Mouse (Mus musculus) forebrain, postnatal 0 days (tissue): ENCODE data around the gene Try5. TPM values are rescaled to one million over a fixed set of nuclear protein-coding genes. Genes with fewer than 3 reads are reported as not detected.
"Not testable (repeated sequence)": the region's sequence is repeated elsewhere in the genome, so short reads cannot be mapped to it uniquely, and the experiment has no call there.

ENCODE experiments used
- ATAC-seq: fragments of 200-750 bp; cut with Nextera tagmentation; 2 replicates; pipeline ENCODE4 v1.8.0; 2017; ENCODE audit warnings: mild to moderate bottlenecking, moderate library complexity
- DNase-seq: peaks from one replicate; pipeline ENCODE4 v3.0.0-alpha.2; 2015
- H3K27ac ChIP-seq: fragments of 300-500 bp; sonication (generic); 2 replicates; pipeline ENCODE4 v1.5.1; 2014; ENCODE audit warnings: low read depth, mild to moderate bottlenecking, antibody characterized with exemption, low read length, moderate library complexity, mixed read lengths
- H3K27me3 ChIP-seq: fragments of 300-500 bp; sonication (generic); 2 replicates; pipeline ENCODE4 v1.6.1; 2014; ENCODE audit warnings: mild to moderate bottlenecking, low read length, mixed read lengths; ENCODE audit not compliant: insufficient read depth
- H3K36me3 ChIP-seq: fragments of 300-500 bp; sonication (generic); 2 replicates; pipeline ENCODE4 v1.6.1; 2014; ENCODE audit warnings: mild to moderate bottlenecking, moderate library complexity; ENCODE audit not compliant: insufficient read depth
- H3K4me1 ChIP-seq: fragments of 300-500 bp; sonication (generic); 2 replicates; pipeline ENCODE4 v1.6.1; 2014; ENCODE audit warnings: antibody characterized with exemption; ENCODE audit not compliant: insufficient read depth
- H3K4me2 ChIP-seq: fragments of 300-500 bp; sonication (generic); 2 replicates; pipeline ENCODE4 v1.6.1; 2014; ENCODE audit warnings: low read depth, mild to moderate bottlenecking, moderate library complexity
- H3K4me3 ChIP-seq: fragments of 300-500 bp; sonication (generic); 2 replicates; pipeline ENCODE4 v1.5.1; 2014; ENCODE audit warnings: low read depth, low read length, mixed read lengths
- H3K9ac ChIP-seq: fragments of 300-500 bp; sonication (generic); 2 replicates; pipeline ENCODE4 v1.6.1; 2014; ENCODE audit warnings: mild to moderate bottlenecking
- H3K9me3 ChIP-seq: fragments of 300-500 bp; sonication (generic); 2 replicates; pipeline ENCODE4 v1.6.1; 2016; ENCODE audit warnings: low read length
- CTCF ChIP-seq: sonication (generic); IDR thresholded peaks from 2 replicates; pipeline ENCODE4 v1.5.1; 2016; ENCODE audit warnings: antibody characterized with exemption, control low read depth, low read depth
- WGBS: fragments of 180-500 bp; shearing (Covaris S2); extraction: QIAGEN DNeasy Blood & Tissue Kit; methylation state at CpG from one replicate; pipeline ENCODE4 v1.1.7; 2014; 5-methylcytosine and 5-hydroxymethylcytosine counted together
- polyA plus RNA-seq: library from polyadenylated mRNA; unstranded; fragments of >200 nt; fragmentation: Nextera tagmentation; extraction: Ambion mirVana; gene quantifications from 2 replicates; pipeline ENCODE4 v1.2.1, GENCODE M21; 2015
- total RNA-seq: library from RNA; depleted of rRNA; stranded (reverse); fragments of >200 nt; gene quantifications from 2 replicates; pipeline ENCODE4 v1.2.3, GENCODE M21; 2014; rRNA removed

Try5 gene
- 1.7 TPM in 1 of 2 replicates, not detected in the other for total RNA-seq
- 0.53 and 0.55 TPM in 2 replicates for polyA plus RNA-seq

GRCm38 (mm10) chr6:41316741-41317140, at the start of gene Try5:
TSS of gene Try5 (minus strand) at chr6:41316841.
- H3K36me3 ChIP-seq, H3K27ac ChIP-seq, H3K27me3 ChIP-seq, H3K9ac ChIP-seq, H3K4me3 ChIP-seq, ATAC-seq, H3K9me3 ChIP-seq, DNase-seq, H3K4me1 ChIP-seq, H3K4me2 ChIP-seq: not testable (repeated sequence)
- 78% methylated on average over 3 of the region's 3 CpGs for whole genome bisulfite sequencing

- H3K36me3 ChIP-seq = no peaks in the 10 kb centered on the region
- no peak within 1 kb of the TSS for H3K4me3 ChIP-seq
- H3K9me3 ChIP-seq = no peaks in the 10 kb centered on the region
- no peak within 1 kb of the TSS for H3K4me2 ChIP-seq
- H3K27ac ChIP-seq = no peak within 1 kb of the TSS
- DNase-seq (no peak), ATAC-seq (no peak)
- 84% methylated on average over 2 of the region's 2 CpGs for WGBS
- H3K4me1 ChIP-seq = no peaks in the 10 kb centered on the region
- H3K27me3 ChIP-seq = no peaks in the 10 kb centered on the region
- H3K9ac ChIP-seq = no peak within 1 kb of the TSS
- TF ChIP-seq CTCF = no peak
Observed at GRCm38 (mm10) chr6:41353932-41354331, 37.3 kb upstream of the Try5 start, which contains the start of gene Try10. TSS of gene Try10 (plus strand) at chr6:41354105.

- no peak within 1 kb of the TSS for H3K4me3 ChIP-seq
- no peak within 1 kb of the TSS for H3K4me2 ChIP-seq
- no peaks in the 10 kb centered on the region for H3K36me3 ChIP-seq
- H3K27me3 ChIP-seq = no peaks in the 10 kb centered on the region
- H3K9ac ChIP-seq = no peak within 1 kb of the TSS
- no peaks in the 10 kb centered on the region for H3K9me3 ChIP-seq
- no peak within 1 kb of the TSS for H3K27ac ChIP-seq
- TF ChIP-seq CTCF = no peak
- 79% methylated on average over 1 of the region's 1 CpGs for WGBS
- ATAC-seq (no peak), DNase-seq (no peak)
- no peaks in the 10 kb centered on the region for H3K4me1 ChIP-seq
Observed at GRCm38 (mm10) chr6:41301969-41302368, 14.7 kb downstream of the Try5 start, which contains the start of gene Try4. TSS of gene Try4 (plus strand) at chr6:41302269.

GRCm38 (mm10) chr6:41298255-41298654, 18.4 kb downstream of the Try5 start:
- Histone ChIP-seq H3K9ac (no peak overlapping the region), H3K36me3 (no peaks in the 10 kb centered on the region), H3K4me1 (no peaks in the 10 kb centered on the region), H3K27me3 (no peaks in the 10 kb centered on the region), H3K4me3 (no peak overlapping the region), H3K27ac (no peak overlapping the region), H3K9me3 (no peaks in the 10 kb centered on the region), H3K4me2 (no peak overlapping the region)
- 9% methylated on average over 1 of the region's 1 CpGs for WGBS
- DNase-seq (no peak), ATAC-seq (no peak)
- TF ChIP-seq CTCF = no peak

GRCm38 (mm10) chr6:41266140-41266539, 50.5 kb downstream of the Try5 start:
- ATAC-seq (peak; percentile 23; the same call in 1 of the 2 replicates), DNase-seq (no peak)
- 71% methylated on average over 6 of the region's 6 CpGs for WGBS
- H3K27me3 ChIP-seq = no peaks in the 10 kb centered on the region
- TF ChIP-seq CTCF = no peak
- no peak overlapping the region for H3K4me2 ChIP-seq
- H3K9ac ChIP-seq = no peak overlapping the region
- H3K27ac ChIP-seq = no peak overlapping the region
- no peaks in the 10 kb centered on the region for H3K9me3 ChIP-seq
- H3K4me1 ChIP-seq = no peaks in the 10 kb centered on the region
- no peaks in the 10 kb centered on the region for H3K36me3 ChIP-seq
- H3K4me3 ChIP-seq = no peak overlapping the region

- Histone ChIP-seq H3K9ac (no peak overlapping the region), H3K9me3 (no peaks in the 10 kb centered on the region), H3K27me3 (no peaks in the 10 kb centered on the region), H3K4me3 (no peak overlapping the region), H3K36me3 (no peaks in the 10 kb centered on the region), H3K4me2 (no peak overlapping the region), H3K27ac (no peak overlapping the region), H3K4me1 (no peaks in the 10 kb centered on the region)
- 28% methylated on average over 3 of the region's 3 CpGs for WGBS
- peak; percentile 34 for DNase-seq
- peak; percentile 67 for TF ChIP-seq CTCF
- ATAC-seq = no peak
Observed at GRCm38 (mm10) chr6:41262796-41263195, 53.8 kb downstream of the Try5 start.

Other genes with a start within 250 kb of the Try5 start
- not detected in 2 replicates for gene Try4, start 14.6 kb downstream of the Try5 start, total RNA-seq
- gene Try4, start 14.6 kb downstream of the Try5 start, polyA plus RNA-seq = not detected in 2 replicates
- not detected in 2 replicates for gene Try10, start 37.3 kb upstream of the Try5 start, total RNA-seq
- gene Try10, start 37.3 kb upstream of the Try5 start, polyA plus RNA-seq = not detected in 2 replicates
- not detected in 2 replicates for gene Prss3, start 60.8 kb upstream of the Try5 start, total RNA-seq
- not detected in 2 replicates for gene Prss3, start 60.8 kb upstream of the Try5 start, polyA plus RNA-seq
- gene Gm5771, start 75.5 kb upstream of the Try5 start, total RNA-seq = not detected in 2 replicates
- gene Gm5771, start 75.5 kb upstream of the Try5 start, polyA plus RNA-seq = not detected in 2 replicates
- not detected in 2 replicates for gene Gm10334, start 129.3 kb upstream of the Try5 start, total RNA-seq
- gene Gm10334, start 129.3 kb upstream of the Try5 start, polyA plus RNA-seq = not detected in 2 replicates
- gene Prss1, start 142.1 kb upstream of the Try5 start, total RNA-seq = not detected in 2 replicates
- not detected in 2 replicates for gene Prss1, start 142.1 kb upstream of the Try5 start, polyA plus RNA-seq
- gene Prss2, start 204.9 kb upstream of the Try5 start, total RNA-seq = not detected in 2 replicates
- not detected in 2 replicates for gene Prss2, start 204.9 kb upstream of the Try5 start, polyA plus RNA-seq